Mouse (Mus musculus): ENCODE data around the gene Ccdc130. TPM values are rescaled to one million over a fixed set of nuclear protein-coding genes. Genes with fewer than 3 reads are reported as not detected.
A peak's percentile ranks its signal among the peaks of the same experiment; 100 is the strongest.

Ccdc130 gene
- polyA plus RNA-seq, 1 experiment from 2014 or later, result 21.6 TPM

DNA sequence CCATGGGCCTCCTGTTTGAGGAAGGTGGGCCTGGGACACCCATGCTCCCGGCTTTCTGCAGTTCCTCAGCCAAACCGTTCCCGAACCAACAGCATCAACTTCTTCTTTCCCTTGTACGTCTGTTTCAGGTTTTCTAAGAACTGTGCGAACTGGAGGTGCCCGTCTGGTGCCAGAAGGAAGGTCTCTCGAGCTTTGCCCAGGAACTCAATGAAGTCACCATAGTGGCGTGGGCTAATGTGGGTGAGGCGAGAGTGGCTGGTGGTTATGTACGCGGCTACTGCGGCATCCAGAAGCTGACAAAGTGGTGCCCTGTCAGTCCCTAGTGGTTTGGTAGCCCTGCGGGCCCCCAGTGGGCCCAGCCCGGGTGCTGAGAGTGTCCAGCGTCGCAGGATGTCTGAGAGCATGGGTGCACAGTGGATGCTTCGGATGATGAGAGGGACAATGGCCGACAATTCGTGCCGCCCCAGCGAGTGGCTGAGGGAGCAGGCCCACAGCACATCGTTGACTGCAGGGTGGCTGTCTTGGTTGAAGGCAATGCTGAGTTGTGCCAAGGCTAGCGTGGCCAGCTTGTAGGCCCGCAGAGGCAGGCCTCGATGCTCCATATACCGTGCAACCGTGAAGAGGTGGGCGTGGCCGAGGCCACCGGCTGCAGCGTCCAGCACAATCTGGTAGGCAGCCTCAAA is 58.2 kb downstream of the Ccdc130 start:
- Histone ChIP-seq H3K9me3 (no peaks in the 10 kb centered on the region), H3K4me3 (no peak overlapping the region), H3K4me1 (peaks cover 27% of the 10 kb centered on the region), H3K27ac (no peak overlapping the region), H3K36me3 (peaks cover 87% of the 10 kb centered on the region), H3K27me3 (no peaks in the 10 kb centered on the region), H3K4me2 (no peak overlapping the region), H3K9ac (no peak overlapping the region)
- no peak for ATAC-seq (ENCODE audit: insufficient number of reproducible peaks, insufficient read depth, low FRiP score, low TSS enrichment, low read depth)
- 91% methylated on average over 31 of the region's 31 CpGs for WGBS

DNA sequence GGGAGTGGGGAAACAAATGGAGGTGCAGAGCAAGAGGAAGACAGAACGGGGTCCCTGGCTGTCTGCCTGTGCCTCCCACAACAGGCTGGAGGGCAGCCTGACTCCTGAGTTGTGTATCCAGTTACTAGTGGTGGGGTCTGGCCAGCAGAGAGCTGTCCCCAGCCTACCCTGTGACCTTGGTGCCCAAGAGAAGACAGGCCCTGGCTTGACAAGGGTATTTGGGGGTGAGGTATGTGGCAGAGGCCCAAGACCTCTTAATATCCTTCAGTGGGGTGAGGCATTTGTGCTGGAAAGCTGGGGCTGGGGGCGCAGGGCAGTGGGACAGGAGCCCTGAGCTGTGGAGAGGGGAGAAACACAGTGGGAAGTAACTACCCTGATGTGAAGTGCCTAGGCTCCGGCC is 59.0 kb downstream of the Ccdc130 start:
- WGBS, result 90% methylated on average over 3 of the region's 3 CpGs
- Histone ChIP-seq H3K4me2 (no peak overlapping the region), H3K4me1 (peaks cover 31% of the 10 kb centered on the region), H3K9ac (no peak overlapping the region), H3K27ac (no peak overlapping the region), H3K4me3 (no peak overlapping the region), H3K36me3 (peaks cover 84% of the 10 kb centered on the region), H3K9me3 (no peaks in the 10 kb centered on the region), H3K27me3 (no peaks in the 10 kb centered on the region)
- ATAC-seq (ENCODE audit: insufficient number of reproducible peaks, insufficient read depth, low FRiP score, low TSS enrichment, low read depth), result no peak

DNA sequence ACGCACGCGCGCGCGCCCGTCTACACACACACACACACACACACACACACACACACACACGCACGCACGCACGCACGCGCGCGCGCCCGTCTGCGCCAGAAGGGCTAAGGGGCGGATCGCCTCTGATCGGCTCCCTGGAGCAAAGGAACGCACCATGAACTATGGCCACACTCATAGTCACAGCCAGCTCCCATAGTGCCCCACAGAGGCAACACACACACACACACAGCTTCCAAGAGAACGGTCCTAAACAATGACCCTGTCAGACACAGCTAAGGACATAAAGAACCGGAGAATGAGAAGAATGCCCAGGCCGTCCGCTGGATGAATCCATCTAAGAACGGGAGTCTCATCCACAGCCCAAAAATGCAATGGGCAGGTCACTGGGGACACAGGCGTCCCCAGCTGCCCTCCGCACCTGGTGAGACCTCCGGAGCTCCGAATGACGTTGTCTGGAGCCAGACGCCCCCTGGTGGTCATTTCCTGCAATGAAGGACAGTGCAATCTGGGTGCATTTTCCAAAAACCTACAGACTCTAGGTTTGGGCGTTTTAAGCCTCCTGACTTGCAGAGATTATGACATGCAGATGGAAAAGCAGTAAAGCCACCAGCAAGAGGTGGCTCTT is 59.9 kb downstream of the Ccdc130 start:
- Histone ChIP-seq H3K27me3 (no peaks in the 10 kb centered on the region), H3K27ac (no peak overlapping the region), H3K9me3 (no peaks in the 10 kb centered on the region), H3K4me3 (no peak overlapping the region), H3K4me2 (no peak overlapping the region), H3K36me3 (peaks cover 84% of the 10 kb centered on the region), H3K4me1 (peaks cover 32% of the 10 kb centered on the region), H3K9ac (0 out of 2 replicates have a peak overlapping the region, but pooled peaks have one; percentile 27)
- peak; percentile 41; the same call in 1 of the 2 replicates for ATAC-seq (ENCODE audit: insufficient number of reproducible peaks, insufficient read depth, low FRiP score, low TSS enrichment, low read depth)
- 63% methylated on average over 34 of the region's 34 CpGs for WGBS

DNA sequence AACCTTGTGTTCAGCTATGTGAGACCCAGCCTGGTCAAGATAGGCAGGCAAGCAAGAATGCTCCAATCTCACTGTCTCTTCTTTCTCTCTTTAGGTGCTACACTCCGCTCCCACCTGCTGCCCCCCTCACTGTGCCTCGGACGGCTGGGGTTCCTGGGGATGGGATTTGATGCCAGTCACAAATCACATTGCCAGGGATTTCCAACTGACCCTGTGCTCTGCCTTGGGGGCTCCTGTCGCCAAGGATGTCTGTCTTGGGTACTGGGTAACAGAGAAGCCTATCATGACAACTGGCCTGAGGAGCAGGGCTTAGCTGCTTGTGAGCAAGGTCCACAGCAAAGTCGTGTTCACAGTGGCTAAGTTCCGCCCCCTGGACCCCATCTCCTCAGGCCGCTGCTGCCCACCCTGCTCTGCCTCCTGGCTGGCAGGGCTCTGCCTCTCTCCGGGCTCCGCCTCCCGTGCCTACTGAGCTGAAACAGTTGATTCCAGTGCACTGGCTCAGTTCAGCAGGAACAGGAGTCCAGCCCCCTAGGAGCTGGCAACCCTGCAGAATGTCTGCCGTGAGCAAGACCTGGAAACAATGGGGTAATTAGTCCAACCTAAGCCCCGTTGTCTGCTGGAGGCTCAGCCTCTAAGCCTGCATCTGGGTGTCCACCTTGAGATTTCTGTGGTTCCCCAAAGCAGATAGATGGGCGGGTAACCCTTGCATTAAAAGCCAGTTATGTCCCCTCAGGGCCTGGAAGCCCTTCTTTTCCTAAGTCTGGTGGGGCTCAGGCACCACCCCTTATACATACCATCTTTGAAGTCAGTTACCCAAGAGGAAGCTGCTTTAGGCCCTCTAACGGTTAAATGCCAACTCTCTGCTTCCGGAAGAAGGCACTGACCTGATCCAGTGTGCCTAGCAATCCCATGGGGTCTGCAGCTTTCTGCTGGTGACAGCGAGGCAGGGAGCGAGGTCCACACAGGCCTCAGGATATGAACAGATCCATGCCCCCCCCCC is 61.5 kb downstream of the Ccdc130 start:
- WGBS, result 47% methylated on average over 17 of the region's 17 CpGs
- no peaks in the 10 kb centered on the region for H3K9me3 ChIP-seq
- no peak overlapping the region for H3K4me3 ChIP-seq
- no peaks in the 10 kb centered on the region for H3K27me3 ChIP-seq
- H3K4me1 ChIP-seq, result peaks cover 45% of the 10 kb centered on the region
- H3K36me3 ChIP-seq, result peaks cover 80% of the 10 kb centered on the region
- no peak for ATAC-seq (ENCODE audit: insufficient number of reproducible peaks, insufficient read depth, low FRiP score, low TSS enrichment, low read depth)
- H3K9ac ChIP-seq, result peak overlapping the region; percentile 52
- 0 out of 2 replicates have a peak overlapping the region, but pooled peaks have one; percentile 5 for H3K4me2 ChIP-seq
- H3K27ac ChIP-seq, result peak overlapping the region; percentile 64

DNA sequence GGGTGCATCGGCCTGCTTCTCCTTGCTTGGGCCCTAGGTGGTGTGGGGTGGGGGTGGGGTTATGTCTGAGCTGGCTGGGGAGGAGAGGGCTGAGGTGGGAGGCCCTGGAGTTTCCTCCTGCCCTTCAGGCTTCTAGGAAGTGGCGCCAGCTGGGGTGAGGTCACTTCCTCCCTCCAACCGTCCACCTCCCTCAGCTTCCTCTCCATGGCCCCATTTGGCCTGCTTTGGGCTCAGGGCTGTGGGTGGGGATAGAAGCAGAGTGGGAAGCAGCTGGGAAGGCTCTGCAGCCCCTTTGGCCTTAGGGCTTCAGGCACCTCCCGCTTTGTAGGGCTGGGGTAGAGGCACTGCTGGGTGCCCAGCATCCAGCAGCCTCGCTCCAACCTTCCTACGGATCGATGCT is 62.4 kb downstream of the Ccdc130 start:
- Histone ChIP-seq H3K36me3 (peaks cover 71% of the 10 kb centered on the region), H3K9ac (peak overlapping the region; percentile 52; the same call in 1 of the 2 replicates), H3K27me3 (no peaks in the 10 kb centered on the region), H3K4me2 (0 out of 2 replicates have a peak overlapping the region, but pooled peaks have one; percentile 5), H3K4me3 (no peak overlapping the region), H3K4me1 (peaks cover 52% of the 10 kb centered on the region), H3K9me3 (no peaks in the 10 kb centered on the region), H3K27ac (peak overlapping the region; percentile 64)
- 52% methylated on average over 7 of the region's 7 CpGs for WGBS
- ATAC-seq (ENCODE audit: insufficient number of reproducible peaks, insufficient read depth, low FRiP score, low TSS enrichment, low read depth), result no peak

MicroRNAs within 50 kb of the gene (microRNA counts, 519-probe panel; counts per million panel counts)
- microRNA mmu-miR-23a, result 4,586 counts per million, percentile 92 among the panel's probes with 10 or more counts
- 5,176 counts per million, percentile 96 among the panel's probes with 10 or more counts for microRNA mmu-miR-27a

Small RNA genes within 50 kb of the gene (microRNA-seq; reads per million reads assigned to microRNA genes)
- gene Mir23a (18,618 reads per million, percentile 96 among the genes with 10 or more reads in this experiment), gene Mir24-2 (not detected), gene Mir27a (374 reads per million, percentile 69 among the genes with 10 or more reads in this experiment), gene Mir3074-2 (not detected)

Other genes with a start within 250 kb of the Ccdc130 start
- gene Palm3, start 248.9 kb downstream of the Ccdc130 start, polyA plus RNA-seq (2015; fragmentation: Nextera tagmentation; extraction: Ambion mirVana), result 6.9 and 8.5 TPM in 2 replicates
- gene Il27ra, start 227.8 kb downstream of the Ccdc130 start, polyA plus RNA-seq (2015; fragmentation: Nextera tagmentation; extraction: Ambion mirVana), result 0.66 and 1.0 TPM in 2 replicates
- gene Rln3, start 225.4 kb downstream of the Ccdc130 start, polyA plus RNA-seq (2015; fragmentation: Nextera tagmentation; extraction: Ambion mirVana), result not detected in 2 replicates
- gene Gm10643, start 205.2 kb downstream of the Ccdc130 start, polyA plus RNA-seq (2015; fragmentation: Nextera tagmentation; extraction: Ambion mirVana), result 1.6 and 2.0 TPM in 2 replicates
- gene Rfx1, start 203.5 kb downstream of the Ccdc130 start, polyA plus RNA-seq (2015; fragmentation: Nextera tagmentation; extraction: Ambion mirVana), result 8.7 and 10.1 TPM in 2 replicates
- gene Dcaf15, start 165.6 kb downstream of the Ccdc130 start, polyA plus RNA-seq (2015; fragmentation: Nextera tagmentation; extraction: Ambion mirVana), result 10.8 and 12.2 TPM in 2 replicates
- gene Podnl1, start 144.4 kb downstream of the Ccdc130 start, polyA plus RNA-seq (2015; fragmentation: Nextera tagmentation; extraction: Ambion mirVana), result 1.6 and 2.0 TPM in 2 replicates
- 28.2 and 30.7 TPM in 2 replicates for gene Cc2d1a, start 122.4 kb downstream of the Ccdc130 start, polyA plus RNA-seq (2015; fragmentation: Nextera tagmentation; extraction: Ambion mirVana)
- 1.4 and 1.8 TPM in 2 replicates for gene 4930432K21Rik, start 122.4 kb downstream of the Ccdc130 start, polyA plus RNA-seq (2015; fragmentation: Nextera tagmentation; extraction: Ambion mirVana)
- gene Nanos3, start 85.2 kb downstream of the Ccdc130 start, polyA plus RNA-seq (2015; fragmentation: Nextera tagmentation; extraction: Ambion mirVana), result 2.9 and 5.2 TPM in 2 replicates
- gene Zswim4, start 33.3 kb downstream of the Ccdc130 start, polyA plus RNA-seq (2015; fragmentation: Nextera tagmentation; extraction: Ambion mirVana), result 19.6 and 22.6 TPM in 2 replicates
- 318 and 344 TPM in 2 replicates for gene D8Ertd738e, start 20.7 kb downstream of the Ccdc130 start, polyA plus RNA-seq (2015; fragmentation: Nextera tagmentation; extraction: Ambion mirVana)
- gene Mri1, start 13.1 kb downstream of the Ccdc130 start, polyA plus RNA-seq (2015; fragmentation: Nextera tagmentation; extraction: Ambion mirVana), result 62.4 and 69.8 TPM in 2 replicates
- 10.9 and 12.2 TPM in 2 replicates for gene Cacna1a, start 118.1 kb upstream of the Ccdc130 start, polyA plus RNA-seq (2015; fragmentation: Nextera tagmentation; extraction: Ambion mirVana)

All from embryonic facial prominence, embryonic 13.5 days (tissue).